Mouse (Mus musculus) CH12.LX (cell line): ENCODE measurements around the gene Gm20388. TPM values are rescaled to one million over a fixed set of nuclear protein-coding genes. Genes with fewer than 3 reads are reported as not detected.

Experiments used
- DNase-seq: peaks from one replicate; pipeline ENCODE4 v3.0.0-alpha.2; 2013; ENCODE audit errors: extremely low read depth
- H3K27ac ChIP-seq: 2 replicates; pipeline ENCODE4 v1.5.1; 2012; ENCODE audit warnings: low read depth, mild to moderate bottlenecking, control low read depth, moderate library complexity; ENCODE audit not compliant: insufficient read depth
- H3K27me3 ChIP-seq: replicated peaks from 2 replicates; pipeline ENCODE3; 2012; ENCODE audit warnings: inconsistent platforms
- H3K36me3 ChIP-seq, 2 experiments: replicated peaks in 1 of 2; 2 replicates each; pipeline versions ENCODE3 to v1.6.1; 2012; ENCODE audit warnings: inconsistent platforms in 1 of 2, low read length in 1 of 2, mild to moderate bottlenecking in 1 of 2, mixed read lengths in 1 of 2, moderate library complexity in 1 of 2; ENCODE audit not compliant: control insufficient read depth in 1 of 2, insufficient read depth in 1 of 2
- H3K4me1 ChIP-seq, 2 experiments: 2 replicates each; pipeline ENCODE4 v1.6.1; 2012; ENCODE audit warnings: inconsistent platforms in 1 of 2, moderate library complexity in 1 of 2; ENCODE audit not compliant: insufficient read depth in 2 of 2, control insufficient read depth in 1 of 2
- H3K4me2 ChIP-seq: 2 replicates; pipeline ENCODE4 v1.6.1; 2012; ENCODE audit warnings: low read depth, mild to moderate bottlenecking, control low read depth; ENCODE audit not compliant: poor library complexity, insufficient read depth, severe bottlenecking
- H3K4me3 ChIP-seq, 3 experiments: fragments of 150-350 bp in 1 of 3; sonication (generic) in 1 of 3; replicated peaks in 1 of 3; 2 replicates each; pipeline versions ENCODE3 to v1.5.1; 2011 to 2012; ENCODE audit warnings: low read depth in 2 of 3, low read length in 2 of 3, mild to moderate bottlenecking in 2 of 3, moderate library complexity in 2 of 3, control low read depth in 1 of 3, improper control_type of control experiment in 1 of 3, inconsistent platforms in 1 of 3, mixed read lengths in 1 of 3; ENCODE audit not compliant: poor library complexity in 1 of 3
- H3K79me2 ChIP-seq: replicated peaks from 2 replicates; pipeline ENCODE4 v1.6.1; 2012; ENCODE audit warnings: mild to moderate bottlenecking, moderate library complexity; ENCODE audit not compliant: control insufficient read depth, poor library complexity, insufficient read depth, severe bottlenecking; ENCODE audit errors: extremely low read depth
- H3K9ac ChIP-seq: 2 replicates; pipeline ENCODE4 v1.6.1; 2012; ENCODE audit warnings: low read depth, mild to moderate bottlenecking, control low read depth, moderate library complexity; ENCODE audit not compliant: insufficient read depth
- H3K9me3 ChIP-seq: replicated peaks from 2 replicates; pipeline ENCODE3; 2012; ENCODE audit warnings: low read length, inconsistent platforms, mixed read lengths
- CHD1 ChIP-seq: IDR thresholded peaks from 2 replicates; pipeline ENCODE4 v1.6.1; 2012; ENCODE audit warnings: low read depth, low read length, improper control_type of control experiment, inconsistent platforms
- CHD2 ChIP-seq: IDR thresholded peaks from 2 replicates; pipeline ENCODE4 v1.6.1; 2011; ENCODE audit warnings: low read length, improper control_type of control experiment
- EP300 ChIP-seq: IDR thresholded peaks from 2 replicates; pipeline ENCODE4 v1.6.1; 2011; ENCODE audit warnings: low read length, improper control_type of control experiment
- ETS1 ChIP-seq: conservative IDR thresholded peaks from 2 replicates; pipeline ENCODE4 v1.6.1; 2012; ENCODE audit warnings: low read depth, mild to moderate bottlenecking, inconsistent platforms, low read length, improper control_type of control experiment, moderate library complexity
- IRF4 ChIP-seq: IDR thresholded peaks from 2 replicates; pipeline ENCODE4 v1.6.1; 2014; ENCODE audit warnings: low read depth, mild to moderate bottlenecking, inconsistent platforms, low read length, improper control_type of control experiment
- JUND ChIP-seq: conservative IDR thresholded peaks from 2 replicates; pipeline ENCODE4 v1.6.1; 2011; ENCODE audit warnings: low read depth, low read length, improper control_type of control experiment
- KAT2A ChIP-seq: IDR thresholded peaks from 2 replicates; pipeline ENCODE4 v1.6.1; 2012; ENCODE audit warnings: low read length, improper control_type of control experiment, inconsistent platforms; ENCODE audit not compliant: insufficient replicate concordance
- MAX ChIP-seq: IDR thresholded peaks from 2 replicates; pipeline ENCODE4 v1.6.1; 2011; ENCODE audit warnings: low read length, improper control_type of control experiment
- MEF2A ChIP-seq: IDR thresholded peaks from 2 replicates; pipeline ENCODE4 v1.6.1; 2014; ENCODE audit warnings: low read depth, mild to moderate bottlenecking, inconsistent platforms, low read length, improper control_type of control experiment, borderline replicate concordance
- MYC ChIP-seq: IDR thresholded peaks from 2 replicates; pipeline ENCODE4 v1.6.1; 2011; ENCODE audit warnings: low read depth, mild to moderate bottlenecking, improper control_type of control experiment, low read length
- PAX5 ChIP-seq: IDR thresholded peaks from 2 replicates; pipeline ENCODE4 v1.6.1; 2012; ENCODE audit warnings: low read length, inconsistent platforms, mixed read lengths
- POLR2A ChIP-seq: IDR thresholded peaks from 2 replicates; pipeline ENCODE4 v1.6.1; 2011; ENCODE audit warnings: low read depth, mild to moderate bottlenecking, improper control_type of control experiment, low read length
- TBP ChIP-seq: conservative IDR thresholded peaks from 2 replicates; pipeline ENCODE4 v1.6.1; 2011; ENCODE audit warnings: low read depth, low read length, improper control_type of control experiment
- USF1 ChIP-seq: IDR thresholded peaks from 2 replicates; pipeline ENCODE4 v1.6.1; 2014; ENCODE audit warnings: low read depth, mild to moderate bottlenecking, inconsistent platforms, low read length, improper control_type of control experiment
- USF2 ChIP-seq: conservative IDR thresholded peaks from 2 replicates; pipeline ENCODE4 v1.6.1; 2011; ENCODE audit warnings: low read depth, low read length, improper control_type of control experiment
- ZC3H11A ChIP-seq: IDR thresholded peaks from 2 replicates; pipeline ENCODE4 v1.6.1; 2012; ENCODE audit warnings: low read depth, mild to moderate bottlenecking, inconsistent platforms, low read length, improper control_type of control experiment
- ZKSCAN1 ChIP-seq: IDR thresholded peaks from 2 replicates; pipeline ENCODE4 v1.6.1; 2012; ENCODE audit warnings: low read depth, inconsistent platforms, low read length, improper control_type of control experiment, borderline replicate concordance
- dilution Hi-C: fragments of 300-500 bp; cut with MboI; formaldehyde crosslinking; loops from 2 replicates; pipeline ENCODE4 v1.14.3; 2020; ENCODE audit warnings: low sequenced_read_pairs; ENCODE audit not compliant: extremely low pct_unique_long_range_greater_than_20kb, extremely low pct_ligation_motif_present
- in situ Hi-C: fragments of 300-500 bp; cut with MboI; formaldehyde crosslinking; loops from 3 replicates; pipeline ENCODE4 v1.14.3; 2019; ENCODE audit warnings: low sequenced_read_pairs, low pct_ligation_motif_present, low pct_unique_long_range_greater_than_20kb, mixed read lengths
- polyA plus RNA-seq: library from polyadenylated mRNA; unstranded; fragments of >175 nt; gene quantifications from 2 replicates; pipeline ENCODE4 v1.2.1, GENCODE M21; 2012; ENCODE audit warnings: low read depth; ENCODE audit not compliant: insufficient read length
- total RNA-seq, 2 experiments: library from RNA; depleted of rRNA; stranded (reverse); fragments of 300-350 nt in 1 of 2; fragments of >200 nt in 1 of 2; gene quantifications; 2 replicates each; pipeline ENCODE4 v1.2.3; 2012 to 2014

Gm20388 gene
- total and polyA plus RNA-seq, 3 experiments = 14.8 to 26.3 (median 22.2) TPM

- peaks cover 0 to 13% of the 10 kb centered on the region in 2 experiments for H3K36me3 ChIP-seq
- H3K9ac ChIP-seq = no peak overlapping the region
- H3K4me1 ChIP-seq = no peaks in the 10 kb centered on the region
- peaks cover 10% of the 10 kb centered on the region for H3K9me3 ChIP-seq
- TF ChIP-seq CHD1 (no peak), KAT2A (no peak), TBP (no peak)
- in situ Hi-C loops = no loop called here
- DNase-seq = no peak
- H3K27ac ChIP-seq = no peak overlapping the region
- no peak overlapping the region for H3K4me2 ChIP-seq
- H3K79me2 ChIP-seq = no peaks in the 10 kb centered on the region
- dilution Hi-C loops = no loop called here
- peaks cover 1% of the 10 kb centered on the region for H3K27me3 ChIP-seq
- no peak overlapping the region for H3K4me3 ChIP-seq
Observed at GRCm38 (mm10) chr8:120248451-120248850, 337.8 kb downstream of the Gm20388 start.

- Histone ChIP-seq H3K79me2 (no peaks in the 10 kb centered on the region), H3K9ac (no peak overlapping the region), H3K36me3 (peaks cover 0 to 3% of the 10 kb centered on the region in 2 experiments), H3K4me3 (no peak overlapping the region), H3K27ac (no peak overlapping the region), H3K4me2 (no peak overlapping the region), H3K27me3 (peaks cover 1% of the 10 kb centered on the region), H3K9me3 (peaks cover 4% of the 10 kb centered on the region), H3K4me1 (no peaks in the 10 kb centered on the region)
- TF ChIP-seq ZKSCAN1 (no peak), JUND (no peak), POLR2A (no peak), MYC (no peak), USF1 (no peak), IRF4 (no peak), KAT2A (no peak), ETS1 (no peak), PAX5 (no peak), MAX (no peak), MEF2A (no peak), CHD2 (no peak), ZC3H11A (no peak), USF2 (no peak), EP300 (no peak), CHD1 (no peak)
- no peak for DNase-seq
- in situ Hi-C loops = no loop called here
- dilution Hi-C loops = no loop called here
Observed at GRCm38 (mm10) chr8:120249800-120250336, 339.2 kb downstream of the Gm20388 start.
